Mouse (Mus musculus): Measurements from ENCODE around the gene Inhbb. TPM values are rescaled to one million over a fixed set of nuclear protein-coding genes. Genes with fewer than 3 reads are reported as not detected.

The Inhbb gene
- polyA plus RNA-seq, 1 experiment, result 19.2 TPM

GRCm38 (mm10) chr1:119409106-119409505, 12.9 kb downstream of the Inhbb start:
- no peaks in the 10 kb centered on the region for H3K36me3 ChIP-seq (ENCODE audit: control insufficient read depth, insufficient read depth)
- H3K27me3 ChIP-seq (ENCODE audit: control insufficient read depth, insufficient read depth, insufficient read length), result no peaks in the 10 kb centered on the region
- H3K79me3 ChIP-seq (ENCODE audit: low read depth), result no peaks in the 10 kb centered on the region
- H3K79me2 ChIP-seq (ENCODE audit: control insufficient read depth, insufficient read depth), result no peaks in the 10 kb centered on the region
- no peak overlapping the region for H3ac ChIP-seq (ENCODE audit: control insufficient read depth, insufficient read length, low read depth)
- no peak for TF ChIP-seq MYOG (IDR thresholded peaks at IDR 0.05; ENCODE audit: control insufficient read depth, extremely low read depth, insufficient read length)
- TF ChIP-seq MAX (IDR thresholded peaks at IDR 0.05), result no peak
- TF ChIP-seq CEBPB (IDR thresholded peaks at IDR 0.05; ENCODE audit: low read depth), result no peak
- no peak for TF ChIP-seq FOSL1 (IDR thresholded peaks at IDR 0.05; ENCODE audit: insufficient read depth, low read length, poor library complexity, severe bottlenecking)
- TF ChIP-seq MYOD1 (IDR thresholded peaks at IDR 0.05; ENCODE audit: control insufficient read depth, insufficient read length, low read depth), result no peak
- TF ChIP-seq CTCF (IDR thresholded peaks at IDR 0.05; ENCODE audit: control insufficient read depth, insufficient read depth, insufficient read length), result no peak
- TF ChIP-seq USF1 (IDR thresholded peaks at IDR 0.05; ENCODE audit: low read depth), result no peak
- no peak overlapping the region for H3K4me3 ChIP-seq (ENCODE audit: insufficient read depth, poor library complexity, severe bottlenecking)

- no peak overlapping the region for H3ac ChIP-seq (ENCODE audit: control insufficient read depth, insufficient read length, low read depth)
- no peaks in the 10 kb centered on the region for H3K27me3 ChIP-seq (ENCODE audit: control insufficient read depth, insufficient read depth, insufficient read length)
- H3K36me3 ChIP-seq (ENCODE audit: control insufficient read depth, insufficient read depth), result no peaks in the 10 kb centered on the region
- no peak for TF ChIP-seq MYOG (IDR thresholded peaks at IDR 0.05; ENCODE audit: control insufficient read depth, extremely low read depth, insufficient read length)
- no peak for TF ChIP-seq MAX (IDR thresholded peaks at IDR 0.05)
- TF ChIP-seq MYOD1 (IDR thresholded peaks at IDR 0.05; ENCODE audit: control insufficient read depth, insufficient read length, low read depth), result no peak
- TF ChIP-seq FOSL1 (IDR thresholded peaks at IDR 0.05; ENCODE audit: insufficient read depth, low read length, poor library complexity, severe bottlenecking), result no peak
- no peak for TF ChIP-seq CEBPB (IDR thresholded peaks at IDR 0.05; ENCODE audit: low read depth)
- no peak for TF ChIP-seq USF1 (IDR thresholded peaks at IDR 0.05; ENCODE audit: low read depth)
- TF ChIP-seq CTCF (IDR thresholded peaks at IDR 0.05; ENCODE audit: control insufficient read depth, insufficient read depth, insufficient read length), result no peak
- H3K79me2 ChIP-seq (ENCODE audit: control insufficient read depth, insufficient read depth), result no peaks in the 10 kb centered on the region
- no peaks in the 10 kb centered on the region for H3K79me3 ChIP-seq (ENCODE audit: low read depth)
- no peak overlapping the region for H3K4me3 ChIP-seq (ENCODE audit: insufficient read depth, poor library complexity, severe bottlenecking)
Observed at GRCm38 (mm10) chr1:119407691-119408315, 14.2 kb downstream of the Inhbb start.

GRCm38 (mm10) chr1:119404798-119405197, 17.2 kb downstream of the Inhbb start:
- Histone ChIP-seq H3K79me2 (ENCODE audit: control insufficient read depth, insufficient read depth) (no peaks in the 10 kb centered on the region), H3K36me3 (ENCODE audit: control insufficient read depth, insufficient read depth) (no peaks in the 10 kb centered on the region), H3K79me3 (ENCODE audit: low read depth) (no peaks in the 10 kb centered on the region), H3ac (ENCODE audit: control insufficient read depth, insufficient read length, low read depth) (no peak overlapping the region), H3K4me3 (ENCODE audit: insufficient read depth, poor library complexity, severe bottlenecking) (no peak overlapping the region), H3K27me3 (ENCODE audit: control insufficient read depth, insufficient read depth, insufficient read length) (no peaks in the 10 kb centered on the region)
- TF ChIP-seq CEBPB (IDR thresholded peaks at IDR 0.05; ENCODE audit: low read depth) (peak; percentile 4), USF1 (IDR thresholded peaks at IDR 0.05; ENCODE audit: low read depth) (no peak), MYOD1 (IDR thresholded peaks at IDR 0.05; ENCODE audit: control insufficient read depth, insufficient read length, low read depth) (peak; percentile 77)

- H3K4me3 ChIP-seq (ENCODE audit: insufficient read depth, poor library complexity, severe bottlenecking), result no peak overlapping the region
- H3K79me3 ChIP-seq (ENCODE audit: low read depth), result no peaks in the 10 kb centered on the region
- H3K79me2 ChIP-seq (ENCODE audit: control insufficient read depth, insufficient read depth), result no peaks in the 10 kb centered on the region
- H3K27me3 ChIP-seq (ENCODE audit: control insufficient read depth, insufficient read depth, insufficient read length), result no peaks in the 10 kb centered on the region
- no peak for TF ChIP-seq MYOD1 (IDR thresholded peaks at IDR 0.05; ENCODE audit: control insufficient read depth, insufficient read length, low read depth)
- no peak for TF ChIP-seq USF1 (IDR thresholded peaks at IDR 0.05; ENCODE audit: low read depth)
- no peak for TF ChIP-seq MAX (IDR thresholded peaks at IDR 0.05)
- TF ChIP-seq MYOG (IDR thresholded peaks at IDR 0.05; ENCODE audit: control insufficient read depth, extremely low read depth, insufficient read length), result no peak
- no peak for TF ChIP-seq CTCF (IDR thresholded peaks at IDR 0.05; ENCODE audit: control insufficient read depth, insufficient read depth, insufficient read length)
- TF ChIP-seq FOSL1 (IDR thresholded peaks at IDR 0.05; ENCODE audit: insufficient read depth, low read length, poor library complexity, severe bottlenecking), result no peak
- no peak for TF ChIP-seq CEBPB (IDR thresholded peaks at IDR 0.05; ENCODE audit: low read depth)
- H3ac ChIP-seq (ENCODE audit: control insufficient read depth, insufficient read length, low read depth), result no peak overlapping the region
- no peaks in the 10 kb centered on the region for H3K36me3 ChIP-seq (ENCODE audit: control insufficient read depth, insufficient read depth)
Observed at GRCm38 (mm10) chr1:119404341-119404740, 17.7 kb downstream of the Inhbb start.

GRCm38 (mm10) chr1:119401249-119401648, 20.8 kb downstream of the Inhbb start:
- H3K79me2 ChIP-seq (ENCODE audit: control insufficient read depth, insufficient read depth), result no peaks in the 10 kb centered on the region
- H3K36me3 ChIP-seq (ENCODE audit: control insufficient read depth, insufficient read depth), result no peaks in the 10 kb centered on the region
- H3K4me3 ChIP-seq (ENCODE audit: insufficient read depth, poor library complexity, severe bottlenecking), result no peak overlapping the region
- no peaks in the 10 kb centered on the region for H3K27me3 ChIP-seq (ENCODE audit: control insufficient read depth, insufficient read depth, insufficient read length)
- no peak overlapping the region for H3ac ChIP-seq (ENCODE audit: control insufficient read depth, insufficient read length, low read depth)
- no peaks in the 10 kb centered on the region for H3K79me3 ChIP-seq (ENCODE audit: low read depth)
- TF ChIP-seq USF1 (IDR thresholded peaks at IDR 0.05; ENCODE audit: low read depth) (no peak), MYOG (IDR thresholded peaks at IDR 0.05; ENCODE audit: control insufficient read depth, extremely low read depth, insufficient read length) (no peak), FOSL1 (IDR thresholded peaks at IDR 0.05; ENCODE audit: insufficient read depth, low read length, poor library complexity, severe bottlenecking) (no peak), MYOD1 (IDR thresholded peaks at IDR 0.05; ENCODE audit: control insufficient read depth, insufficient read length, low read depth) (no peak), CEBPB (IDR thresholded peaks at IDR 0.05; ENCODE audit: low read depth) (no peak), MAX (IDR thresholded peaks at IDR 0.05) (no peak), CTCF (IDR thresholded peaks at IDR 0.05; ENCODE audit: control insufficient read depth, insufficient read depth, insufficient read length) (no peak)

- Histone ChIP-seq H3K4me3 (ENCODE audit: insufficient read depth, poor library complexity, severe bottlenecking) (no peak overlapping the region), H3K79me3 (ENCODE audit: low read depth) (no peaks in the 10 kb centered on the region), H3K79me2 (ENCODE audit: control insufficient read depth, insufficient read depth) (no peaks in the 10 kb centered on the region), H3K36me3 (ENCODE audit: control insufficient read depth, insufficient read depth) (no peaks in the 10 kb centered on the region), H3K27me3 (ENCODE audit: control insufficient read depth, insufficient read depth, insufficient read length) (no peaks in the 10 kb centered on the region), H3ac (ENCODE audit: control insufficient read depth, insufficient read length, low read depth) (no peak overlapping the region)
- no peak for TF ChIP-seq USF1 (IDR thresholded peaks at IDR 0.05; ENCODE audit: low read depth)
- TF ChIP-seq CEBPB (IDR thresholded peaks at IDR 0.05; ENCODE audit: low read depth), result no peak
- no peak for TF ChIP-seq FOSL1 (IDR thresholded peaks at IDR 0.05; ENCODE audit: insufficient read depth, low read length, poor library complexity, severe bottlenecking)
- no peak for TF ChIP-seq MAX (IDR thresholded peaks at IDR 0.05)
- no peak for TF ChIP-seq MYOD1 (IDR thresholded peaks at IDR 0.05; ENCODE audit: control insufficient read depth, insufficient read length, low read depth)
- no peak for TF ChIP-seq CTCF (IDR thresholded peaks at IDR 0.05; ENCODE audit: control insufficient read depth, insufficient read depth, insufficient read length)
- no peak for TF ChIP-seq MYOG (IDR thresholded peaks at IDR 0.05; ENCODE audit: control insufficient read depth, extremely low read depth, insufficient read length)
Observed at GRCm38 (mm10) chr1:119398640-119399039, 23.4 kb downstream of the Inhbb start.

Data from C2C12 (cell line).